Mouse (Mus musculus) lung, postnatal 0 days (tissue): ENCODE measurements at regions not wholly inside any gene's neighbourhood (a gene's known extent, or its start where the extent isn't known, plus 50 kb on each side); places are given as distances from the start of the nearest gene placed in this dataset.
A peak's percentile ranks its signal among the peaks of the same experiment; 100 is the strongest.

ENCODE experiments used
- ATAC-seq: fragments of 200-750 bp; cut with Nextera tagmentation; 2 replicates; pipeline ENCODE4 v1.8.0; 2017; ENCODE audit warnings: moderate library complexity
- DNase-seq: peaks from one replicate; pipeline ENCODE4 v3.0.0-alpha.2; 2016; ENCODE audit warnings: low spot score
- H3K27ac ChIP-seq: fragments of 300-500 bp; sonication (generic); 2 replicates; pipeline ENCODE4 v1.5.1; 2014; ENCODE audit warnings: antibody characterized with exemption, mild to moderate bottlenecking, low read length, mixed read lengths
- H3K27me3 ChIP-seq: fragments of 300-500 bp; sonication (generic); replicated peaks from 2 replicates; pipeline ENCODE4 v1.6.1; 2014; ENCODE audit warnings: low read length, mixed read lengths; ENCODE audit not compliant: insufficient read depth
- H3K36me3 ChIP-seq: fragments of 300-500 bp; sonication (generic); 2 replicates; pipeline ENCODE4 v1.6.1; 2014; ENCODE audit warnings: low read length, mixed read lengths; ENCODE audit not compliant: insufficient read depth
- H3K4me1 ChIP-seq: fragments of 300-500 bp; sonication (generic); 2 replicates; pipeline ENCODE4 v1.6.1; 2014; ENCODE audit warnings: antibody characterized with exemption, low read depth, low read length, mixed read lengths; ENCODE audit not compliant: insufficient read depth
- H3K4me2 ChIP-seq: fragments of 300-500 bp; sonication (generic); replicated peaks from 2 replicates; pipeline ENCODE4 v1.6.1; 2014; ENCODE audit warnings: low read depth, mild to moderate bottlenecking, low read length, moderate library complexity, mixed read lengths
- H3K4me3 ChIP-seq: fragments of 300-500 bp; sonication (generic); 2 replicates; pipeline ENCODE4 v1.5.1; 2014; ENCODE audit warnings: low read depth, low read length
- H3K9ac ChIP-seq: fragments of 300-500 bp; sonication (generic); replicated peaks from 2 replicates; pipeline ENCODE4 v1.6.1; 2014; ENCODE audit warnings: low read depth, mild to moderate bottlenecking
- H3K9me3 ChIP-seq: fragments of 300-500 bp; sonication (generic); 2 replicates; pipeline ENCODE4 v1.6.1; 2016; ENCODE audit warnings: low read length, mixed read lengths
- CTCF ChIP-seq: IDR thresholded peaks from 2 replicates; pipeline ENCODE4 v1.5.1; 2016; ENCODE audit warnings: antibody characterized with exemption, mild to moderate bottlenecking
- EP300 ChIP-seq: IDR thresholded peaks from 2 replicates; pipeline ENCODE4 v1.6.1; 2016; ENCODE audit warnings: antibody characterized with exemption, mild to moderate bottlenecking, control low read depth
- WGBS: fragments of 180-500 bp; shearing (Covaris S2); extraction: QIAGEN DNeasy Blood & Tissue Kit; methylation state at CpG from one replicate; pipeline ENCODE4 v1.1.7; 2014; 5-methylcytosine and 5-hydroxymethylcytosine counted together

- Histone ChIP-seq H3K4me2 (no peak overlapping the region), H3K4me1 (no peaks in the 10 kb centered on the region), H3K4me3 (no peak overlapping the region), H3K9ac (no peak overlapping the region), H3K36me3 (no peaks in the 10 kb centered on the region), H3K9me3 (no peaks in the 10 kb centered on the region), H3K27me3 (no peaks in the 10 kb centered on the region), H3K27ac (no peak overlapping the region)
- TF ChIP-seq CTCF (no peak), EP300 (no peak)
- DNase-seq (no peak), ATAC-seq (no peak)
- WGBS = 40% methylated on average over 3 of the region's 3 CpGs
Measured at GRCm38 (mm10) chr8:26383886-26384285, 264.6 kb downstream of the Gm45692 start.

GRCm38 (mm10) chr8:26384305-26384993 lies 265.1 kb downstream of the Gm45692 start:
- H3K9ac ChIP-seq = no peak overlapping the region
- H3K4me2 ChIP-seq = no peak overlapping the region
- H3K9me3 ChIP-seq = no peaks in the 10 kb centered on the region
- H3K27ac ChIP-seq = no peak overlapping the region
- H3K27me3 ChIP-seq = no peaks in the 10 kb centered on the region
- peak; percentile 11 for DNase-seq
- WGBS = 10% methylated on average over 3 of the region's 3 CpGs
- H3K4me3 ChIP-seq = no peak overlapping the region
- no peaks in the 10 kb centered on the region for H3K36me3 ChIP-seq
- ATAC-seq = no peak
- TF ChIP-seq EP300 (no peak), CTCF (no peak)
- H3K4me1 ChIP-seq = no peaks in the 10 kb centered on the region

- DNase-seq (no peak), ATAC-seq (no peak)
Measured at GRCm38 (mm10) chr8:26384994-26385345, 265.6 kb downstream of the Gm45692 start.

GRCm38 (mm10) chr8:26395061-26395460 lies 275.7 kb downstream of the Gm45692 start:
- H3K4me2 ChIP-seq = no peak overlapping the region
- DNase-seq = no peak

More at GRCm38 (mm10) chr8:26384994-26385345, 265.6 kb downstream of the Gm45692 start:
- TF ChIP-seq CTCF (no peak), EP300 (no peak)
- Histone ChIP-seq H3K36me3 (no peaks in the 10 kb centered on the region), H3K4me1 (no peaks in the 10 kb centered on the region), H3K27me3 (no peaks in the 10 kb centered on the region), H3K9ac (no peak overlapping the region), H3K27ac (no peak overlapping the region), H3K4me2 (no peak overlapping the region), H3K4me3 (no peak overlapping the region), H3K9me3 (no peaks in the 10 kb centered on the region)
- WGBS = 17% methylated on average over 6 of the region's 6 CpGs

GRCm38 (mm10) chr8:26420002-26420401 lies 300.7 kb downstream of the Gm45692 start:
- Histone ChIP-seq H3K9me3 (no peaks in the 10 kb centered on the region), H3K4me2 (no peak overlapping the region), H3K9ac (no peak overlapping the region), H3K36me3 (no peaks in the 10 kb centered on the region), H3K4me1 (no peaks in the 10 kb centered on the region), H3K27me3 (no peaks in the 10 kb centered on the region), H3K4me3 (no peak overlapping the region), H3K27ac (no peak overlapping the region)
- no peak for DNase-seq
- 52% methylated on average over 6 of the region's 6 CpGs for whole genome bisulfite sequencing
- TF ChIP-seq CTCF (no peak), EP300 (no peak)
- no peak for ATAC-seq

More at GRCm38 (mm10) chr8:26395061-26395460, 275.7 kb downstream of the Gm45692 start:
- no peak for ATAC-seq
- TF ChIP-seq EP300 = no peak
- TF ChIP-seq CTCF = no peak
- H3K36me3 ChIP-seq = no peaks in the 10 kb centered on the region
- H3K9me3 ChIP-seq = no peaks in the 10 kb centered on the region
- H3K4me1 ChIP-seq = no peaks in the 10 kb centered on the region
- no peak overlapping the region for H3K9ac ChIP-seq
- no peak overlapping the region for H3K4me3 ChIP-seq
- no peak overlapping the region for H3K27ac ChIP-seq
- no peaks in the 10 kb centered on the region for H3K27me3 ChIP-seq
- 50% methylated on average over 6 of the region's 6 CpGs for WGBS

- no peaks in the 10 kb centered on the region for H3K27me3 ChIP-seq
- no peaks in the 10 kb centered on the region for H3K36me3 ChIP-seq
- WGBS = 64% methylated on average over 10 of the region's 10 CpGs
- no peak for ATAC-seq
- H3K4me1 ChIP-seq = no peaks in the 10 kb centered on the region
- no peak overlapping the region for H3K4me3 ChIP-seq
- no peak overlapping the region for H3K9ac ChIP-seq
- no peak overlapping the region for H3K27ac ChIP-seq
- H3K9me3 ChIP-seq = no peaks in the 10 kb centered on the region
- TF ChIP-seq EP300 (no peak), CTCF (no peak)
- DNase-seq = no peak
- H3K4me2 ChIP-seq = no peak overlapping the region
Measured at GRCm38 (mm10) chr8:26420536-26420935, 301.2 kb downstream of the Gm45692 start.

- ATAC-seq (no peak), DNase-seq (no peak)
- Histone ChIP-seq H3K36me3 (no peaks in the 10 kb centered on the region), H3K27me3 (no peaks in the 10 kb centered on the region), H3K27ac (no peak overlapping the region), H3K9me3 (no peaks in the 10 kb centered on the region), H3K9ac (no peak overlapping the region), H3K4me3 (no peak overlapping the region), H3K4me2 (no peak overlapping the region), H3K4me1 (no peaks in the 10 kb centered on the region)
- TF ChIP-seq CTCF = no peak
- no peak for TF ChIP-seq EP300
- WGBS = 86% methylated on average over 7 of the region's 7 CpGs
Measured at GRCm38 (mm10) chr8:26427311-26427710, 308.0 kb downstream of the Gm45692 start.
